Mouse (Mus musculus) ES-Bruce4 (cell line): ENCODE data around the gene Ptprd.

Experiments
- CTCF ChIP-seq: IDR thresholded peaks from one replicate; pipeline ENCODE4 v1.8.1; 2011; ENCODE audit warnings: low read depth, low read length
- EP300 ChIP-seq: IDR thresholded peaks from 2 replicates; pipeline ENCODE4 v1.6.1; 2011; ENCODE audit warnings: low read depth, low read length; ENCODE audit not compliant: insufficient read depth
- POLR2A ChIP-seq: IDR thresholded peaks from one replicate; pipeline ENCODE4 v1.8.1; 2011; ENCODE audit warnings: low read length; ENCODE audit not compliant: insufficient read depth

DNA sequence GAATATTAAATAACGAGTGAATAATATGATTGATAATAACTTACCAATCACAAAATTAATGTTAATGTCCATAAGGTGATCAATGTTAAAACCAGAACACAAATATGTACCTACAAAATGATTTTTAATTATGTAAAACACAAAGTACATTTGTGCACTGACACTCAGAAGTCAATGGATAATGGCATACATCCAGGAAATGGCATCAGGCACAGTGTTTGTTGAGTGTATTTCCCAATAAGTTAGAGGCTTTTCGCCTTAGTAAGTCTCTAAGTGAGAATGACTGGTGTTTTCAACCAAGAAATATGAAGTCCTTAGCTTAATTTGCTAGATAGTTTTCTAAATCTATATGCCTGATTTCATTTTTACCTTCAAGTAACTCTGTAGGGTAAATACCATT lies 1843.5 kb downstream of the Ptprd start:
- TF ChIP-seq CTCF (no peak), POLR2A (no peak), EP300 (no peak)
